Mouse (Mus musculus): Measurements from ENCODE around the gene Rcan3. TPM values are rescaled to one million over a fixed set of nuclear protein-coding genes. Genes with fewer than 3 reads are reported as not detected.

Rcan3 gene
- 10 to 100 TPM; 14.6 to 23.0 TPM for polyA plus RNA-seq (2017; shearing (Covaris generic))

- ATAC-seq: peak; percentile 74
Observed at GRCm38 (mm10) chr4:135433443-135434394, at the start of gene Rcan3. Gene Rcan3, minus strand, starts transcription at chr4:135433853.

GRCm38 (mm10) chr4:135480370-135480769 is 46.7 kb upstream of the Rcan3 start:
- ATAC-seq: no peak

- ATAC-seq: no peak
Observed at GRCm38 (mm10) chr4:135477851-135478250, 44.2 kb upstream of the Rcan3 start.

- ATAC-seq: no peak
Observed at GRCm38 (mm10) chr4:135463406-135463805, 29.8 kb upstream of the Rcan3 start.

- ATAC-seq: no peak
Observed at GRCm38 (mm10) chr4:135453572-135453971, 19.9 kb upstream of the Rcan3 start.

- ATAC-seq: no peak
Observed at GRCm38 (mm10) chr4:135453164-135453563, 19.5 kb upstream of the Rcan3 start.

GRCm38 (mm10) chr4:135451360-135452015 is 17.8 kb upstream of the Rcan3 start:
- no peak for ATAC-seq

GRCm38 (mm10) chr4:135442473-135442872 is 8.8 kb upstream of the Rcan3 start:
- no peak for ATAC-seq

GRCm38 (mm10) chr4:135439904-135440522 is 6.4 kb upstream of the Rcan3 start:
- ATAC-seq: peak; percentile 65

GRCm38 (mm10) chr4:135439188-135439647 is 5.6 kb upstream of the Rcan3 start:
- ATAC-seq: peak; percentile 60

- no peak for ATAC-seq
Observed at GRCm38 (mm10) chr4:135437924-135438323, 4.3 kb upstream of the Rcan3 start.

GRCm38 (mm10) chr4:135436291-135436690 is 2.6 kb upstream of the Rcan3 start:
- ATAC-seq: peak; percentile 25

GRCm38 (mm10) chr4:135434395-135434789 is 739 bp upstream of the Rcan3 start:
- ATAC-seq: no peak

- no peak for ATAC-seq
Observed at GRCm38 (mm10) chr4:135433086-135433442, 589 bp downstream of the Rcan3 start.

- ATAC-seq: no peak
Observed at GRCm38 (mm10) chr4:135429990-135430760, 3.5 kb downstream of the Rcan3 start.

- ATAC-seq: no peak
Observed at GRCm38 (mm10) chr4:135429383-135429782, 4.3 kb downstream of the Rcan3 start.

- peak; percentile 10 for ATAC-seq
Observed at GRCm38 (mm10) chr4:135426587-135426986, 7.1 kb downstream of the Rcan3 start.

- ATAC-seq: no peak
Observed at GRCm38 (mm10) chr4:135425625-135426024, 8.0 kb downstream of the Rcan3 start.

GRCm38 (mm10) chr4:135420961-135421360 is 12.7 kb downstream of the Rcan3 start:
- no peak for ATAC-seq

GRCm38 (mm10) chr4:135420416-135420815 is 13.2 kb downstream of the Rcan3 start:
- no peak for ATAC-seq

- ATAC-seq: no peak
Observed at GRCm38 (mm10) chr4:135419996-135420395, 13.7 kb downstream of the Rcan3 start.

- ATAC-seq: peak; percentile 34
Observed at GRCm38 (mm10) chr4:135416367-135416766, 17.3 kb downstream of the Rcan3 start.
